Mouse (Mus musculus) intestine, embryonic 16.5 days (tissue): ENCODE data around the gene Lrwd1. TPM values are rescaled to one million over a fixed set of nuclear protein-coding genes. Genes with fewer than 3 reads are reported as not detected.
A peak's percentile ranks its signal among the peaks of the same experiment; 100 is the strongest.

Experiments used
- ATAC-seq: fragments of 200-750 bp; cut with Nextera tagmentation; 2 replicates; pipeline ENCODE4 v1.8.0; 2017; ENCODE audit warnings: moderate TSS enrichment, moderate library complexity
- H3K27ac ChIP-seq: fragments of 300-500 bp; sonication (generic); 2 replicates; pipeline ENCODE4 v1.5.1; 2014; ENCODE audit warnings: mild to moderate bottlenecking, low read length
- H3K27me3 ChIP-seq: fragments of 300-500 bp; sonication (generic); replicated peaks from 2 replicates; pipeline ENCODE4 v1.6.1; 2014; ENCODE audit warnings: low read length, control low read depth, mixed read lengths; ENCODE audit not compliant: control insufficient read depth, insufficient read depth
- H3K36me3 ChIP-seq: fragments of 300-500 bp; sonication (generic); 2 replicates; pipeline ENCODE4 v1.6.1; 2014; ENCODE audit warnings: low read length, control low read depth; ENCODE audit not compliant: control insufficient read depth, insufficient read depth
- H3K4me1 ChIP-seq: fragments of 300-500 bp; sonication (generic); 2 replicates; pipeline ENCODE4 v1.6.1; 2014; ENCODE audit warnings: low read length, control low read depth, mixed read lengths; ENCODE audit not compliant: control insufficient read depth, insufficient read depth
- H3K4me2 ChIP-seq: fragments of 300-500 bp; sonication (generic); 2 replicates; pipeline ENCODE4 v1.6.1; 2014; ENCODE audit warnings: low read depth, low read length, control low read depth
- H3K4me3 ChIP-seq: fragments of 300-500 bp; sonication (generic); 2 replicates; pipeline ENCODE4 v1.5.1; 2014; ENCODE audit warnings: mild to moderate bottlenecking, low read length
- H3K9ac ChIP-seq: fragments of 300-500 bp; sonication (generic); 2 replicates; pipeline ENCODE4 v1.6.1; 2014; ENCODE audit warnings: low read depth, low read length
- H3K9me3 ChIP-seq: fragments of 300-500 bp; sonication (generic); 2 replicates; pipeline ENCODE4 v1.6.1; 2016; ENCODE audit warnings: low read length, control low read depth; ENCODE audit not compliant: control insufficient read depth
- WGBS: fragments of 180-500 bp; shearing (Covaris S2); extraction: QIAGEN DNeasy Blood & Tissue Kit; methylation state at CpG from one replicate; pipeline ENCODE4 v1.1.7; 2014; 5-methylcytosine and 5-hydroxymethylcytosine counted together
- microRNA-seq: library from miRNA; unstranded; fragments of <30 nt; microRNA quantifications from one replicate; pipeline ENCODE4, GENCODE M21; 2016
- polyA plus RNA-seq: library from polyadenylated mRNA; unstranded; fragments of >200 nt; fragmentation: Nextera tagmentation; extraction: Ambion mirVana; gene quantifications from 2 replicates; pipeline ENCODE4 v1.2.1, GENCODE M21; 2015

The Lrwd1 gene
- polyA plus RNA-seq, 1 experiment from 2014 or later: 22.7 TPM

GRCm38 (mm10) chr5:136073051-136073450 lies 62.8 kb downstream of the Lrwd1 start:
- no peaks in the 10 kb centered on the region for H3K9me3 ChIP-seq
- H3K4me1 ChIP-seq: peaks cover 8% of the 10 kb centered on the region
- H3K4me3 ChIP-seq: no peak overlapping the region
- no peak overlapping the region for H3K27ac ChIP-seq
- H3K36me3 ChIP-seq: no peaks in the 10 kb centered on the region
- H3K27me3 ChIP-seq: no peaks in the 10 kb centered on the region
- no peak overlapping the region for H3K4me2 ChIP-seq
- WGBS: 58% methylated on average over 6 of the region's 6 CpGs
- ATAC-seq: no peak
- H3K9ac ChIP-seq: no peak overlapping the region

Small RNAs within 50 kb of the gene (microRNA-seq; reads per million reads assigned to microRNA genes)
- 2.3 reads per million, percentile 2 among the genes with 10 or more reads in this experiment for gene Mir7035

Other genes with a start within 250 kb of the Lrwd1 start
- gene Hspb1, start 248.2 kb downstream of the Lrwd1 start, polyA plus RNA-seq: 112 and 114 TPM in 2 replicates
- 137 and 144 TPM in 2 replicates for gene Ywhag, start 201.5 kb downstream of the Lrwd1 start, polyA plus RNA-seq
- 2.3 and 2.9 TPM in 2 replicates for gene Ssc4d, start 161.5 kb downstream of the Lrwd1 start, polyA plus RNA-seq
- gene Zp3, start 156.0 kb downstream of the Lrwd1 start, polyA plus RNA-seq: 0.68 and 1.5 TPM in 2 replicates
- gene Dtx2, start 141.3 kb downstream of the Lrwd1 start, polyA plus RNA-seq: 20.6 and 21.6 TPM in 2 replicates
- 44.4 and 47.8 TPM in 2 replicates for gene Upk3b, start 97.6 kb downstream of the Lrwd1 start, polyA plus RNA-seq
- 0.82 and 2.3 TPM in 2 replicates for gene Upk3bl, start 81.6 kb downstream of the Lrwd1 start, polyA plus RNA-seq
- 16.6 and 18.5 TPM in 2 replicates for gene Rasa4, start 52.2 kb downstream of the Lrwd1 start, polyA plus RNA-seq
- 212 and 230 TPM in 2 replicates for gene Polr2j, start 19.4 kb downstream of the Lrwd1 start, polyA plus RNA-seq
- gene Alkbh4, start 72 bp upstream of the Lrwd1 start, polyA plus RNA-seq: 16.7 and 17.2 TPM in 2 replicates
- 6.3 and 7.1 TPM in 2 replicates for gene Orai2, start 34.6 kb upstream of the Lrwd1 start, polyA plus RNA-seq
- gene Prkrip1, start 62.9 kb upstream of the Lrwd1 start, polyA plus RNA-seq: 38.5 and 44.1 TPM in 2 replicates
- gene Sh2b2, start 110.5 kb upstream of the Lrwd1 start, polyA plus RNA-seq: 2.2 TPM in 2 replicates